Mouse (Mus musculus) brain, adult 2 months (tissue): ENCODE data around the gene Basp1.

ENCODE experiments used
- DNase-seq: peaks from one replicate; pipeline ENCODE4 v3.0.0; 2011; ENCODE audit warnings: low read depth, low spot score

Gene Basp1

GRCm38 (mm10) chr15:25416367-25416766 is 2.8 kb upstream of the Basp1 start:
- DNase-seq: peak; percentile 47

DNA sequence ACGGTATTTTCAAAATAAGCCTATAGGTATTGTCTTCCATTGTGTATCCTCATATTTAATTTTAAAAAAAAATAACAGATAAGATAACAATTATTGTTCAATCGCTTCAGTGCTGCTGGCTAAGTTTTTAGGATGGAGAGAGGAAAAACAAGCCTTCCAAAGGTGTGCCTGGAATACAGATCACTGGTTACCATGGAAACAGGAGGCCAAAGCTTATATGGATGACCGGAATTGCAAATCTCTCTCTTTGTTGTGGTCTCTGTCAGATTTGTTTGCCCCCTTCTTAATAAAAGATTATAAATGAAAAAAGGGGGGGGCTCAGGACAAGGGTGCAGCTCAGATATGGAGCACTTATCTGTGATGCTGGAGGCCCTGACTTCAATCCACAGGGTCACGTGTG is 2.4 kb upstream of the Basp1 start:
- peak; percentile 60 for DNase-seq

- DNase-seq: peak; percentile 96
These were observed 1.2 kb upstream of the Basp1 start for GRCm38 (mm10) chr15:25414747-25415119.

DNA sequence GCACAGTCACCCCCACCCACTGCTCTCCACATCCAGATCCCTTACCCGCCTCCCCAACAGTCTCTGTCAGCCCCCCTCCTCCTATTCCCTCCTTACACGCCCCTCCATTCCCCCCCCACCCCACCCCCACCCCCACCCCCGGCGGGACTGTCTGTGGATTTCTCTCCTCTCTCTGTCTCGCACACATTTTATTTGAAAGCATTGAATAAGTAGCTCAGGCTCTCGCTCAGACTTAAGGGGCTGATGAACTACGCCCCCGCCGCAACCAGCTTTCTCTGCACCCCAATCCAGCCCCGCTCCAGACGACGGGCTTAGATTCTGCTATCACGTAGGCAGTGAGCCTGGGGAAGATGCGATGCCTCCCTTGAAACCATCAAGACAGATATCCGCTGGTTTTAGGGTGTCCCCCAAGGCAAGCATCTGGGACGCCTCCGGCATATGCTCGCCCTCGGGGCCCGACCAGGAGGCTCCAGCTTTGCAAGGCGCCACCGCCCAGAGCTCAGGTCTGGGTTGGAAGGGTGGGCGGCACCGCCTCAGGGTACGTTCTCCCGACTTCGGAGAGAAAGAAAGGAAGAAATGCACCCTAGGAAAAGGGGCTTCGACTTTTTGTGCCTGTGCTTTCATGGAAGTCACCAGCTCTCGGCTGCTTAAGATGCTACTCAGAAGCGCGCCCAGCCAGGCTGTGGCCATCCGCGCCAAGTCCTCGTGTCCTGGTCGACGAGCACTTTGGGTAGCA is 615 bp upstream of the Basp1 start:
- peak; percentile 77 for DNase-seq

GRCm38 (mm10) chr15:25412761-25413261 is 753 bp downstream of the Basp1 start:
- peak; percentile 55 for DNase-seq

- peak; percentile 85 for DNase-seq
These were observed 1.4 kb downstream of the Basp1 start for GRCm38 (mm10) chr15:25412171-25412641.

DNA sequence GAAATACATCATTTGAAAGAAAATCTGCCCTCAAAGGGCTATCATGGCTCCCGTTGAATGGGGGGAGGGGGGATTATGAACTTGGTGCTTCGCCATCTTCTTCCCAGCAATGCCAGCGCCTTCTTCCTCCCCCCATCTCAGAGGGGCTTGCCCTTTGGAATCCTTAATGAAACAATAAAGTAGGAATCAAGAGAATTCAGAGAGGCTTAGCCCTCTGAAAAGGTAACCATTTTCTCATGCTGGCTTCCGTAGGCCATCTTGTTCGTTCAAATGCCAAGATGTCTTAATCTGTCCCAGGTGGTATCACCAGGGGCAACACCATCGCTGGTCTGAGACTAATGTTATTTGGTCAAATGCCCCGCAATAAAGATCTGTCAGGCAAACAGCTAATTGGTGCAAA is 2.1 kb downstream of the Basp1 start:
- no peak for DNase-seq

DNA sequence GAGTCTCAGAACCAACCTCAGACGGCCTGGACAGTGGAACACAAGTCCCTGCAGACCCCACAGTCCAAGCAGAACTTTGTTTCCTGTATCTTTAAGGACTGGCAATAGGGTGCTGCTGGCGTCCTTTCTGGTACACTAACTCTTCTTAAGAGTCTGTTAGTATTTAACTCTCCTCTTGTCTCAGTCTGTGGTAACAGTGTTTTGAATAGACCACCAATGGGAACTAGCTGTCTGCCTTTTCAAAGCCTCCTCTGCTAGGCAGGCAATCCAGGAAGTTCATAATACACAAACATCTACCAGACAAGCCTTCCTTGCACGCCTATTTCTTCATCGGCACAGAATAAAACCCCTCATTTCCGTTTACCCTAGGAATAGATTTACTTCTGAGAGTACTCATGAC is 7.6 kb downstream of the Basp1 start:
- DNase-seq: no peak

GRCm38 (mm10) chr15:25403879-25404278 is 9.7 kb downstream of the Basp1 start:
- no peak for DNase-seq

DNA sequence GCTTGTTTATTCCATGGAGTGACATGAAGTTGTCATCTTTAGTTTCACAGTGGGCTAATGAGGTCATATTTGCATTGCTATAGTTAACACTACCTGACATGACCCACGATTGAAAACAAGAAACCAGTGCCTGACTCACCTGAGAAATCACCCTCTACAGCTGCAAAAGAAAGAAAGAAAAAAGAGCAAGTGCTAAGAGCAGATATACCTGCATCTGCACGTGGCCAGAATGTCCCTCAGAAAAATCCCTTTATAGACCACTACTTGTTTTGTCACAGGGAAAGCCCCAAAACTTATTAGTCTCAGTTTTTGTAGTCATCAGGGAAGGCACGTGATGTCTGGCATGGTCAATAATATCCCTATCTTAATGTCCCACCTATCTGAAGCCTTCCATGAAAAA is 11.6 kb downstream of the Basp1 start:
- DNase-seq: no peak

- no peak for DNase-seq
These were observed 13.3 kb downstream of the Basp1 start for GRCm38 (mm10) chr15:25400276-25400675.

GRCm38 (mm10) chr15:25395912-25396590 is 17.5 kb downstream of the Basp1 start:
- no peak for DNase-seq

- DNase-seq: no peak
These were observed 21.0 kb downstream of the Basp1 start for GRCm38 (mm10) chr15:25392525-25393099.

DNA sequence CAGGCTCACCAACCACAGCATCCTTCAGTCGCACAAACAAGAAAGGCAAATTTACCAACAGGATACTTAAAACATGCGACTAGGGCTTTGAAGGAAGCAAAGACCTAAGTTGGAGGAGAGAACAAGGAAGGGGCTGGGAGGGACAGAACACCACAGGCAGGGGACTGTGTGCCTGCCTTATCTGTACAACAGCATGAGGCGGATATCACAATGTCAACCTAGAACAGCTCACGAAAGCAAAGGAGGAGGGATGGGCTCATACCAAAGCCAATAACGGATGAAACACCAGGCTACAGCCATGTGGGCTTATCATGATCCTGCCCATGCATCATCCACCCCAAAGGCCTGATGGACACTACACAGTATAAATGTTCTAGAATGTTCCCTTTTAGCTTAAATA is 22.4 kb downstream of the Basp1 start:
- DNase-seq: no peak

DNA sequence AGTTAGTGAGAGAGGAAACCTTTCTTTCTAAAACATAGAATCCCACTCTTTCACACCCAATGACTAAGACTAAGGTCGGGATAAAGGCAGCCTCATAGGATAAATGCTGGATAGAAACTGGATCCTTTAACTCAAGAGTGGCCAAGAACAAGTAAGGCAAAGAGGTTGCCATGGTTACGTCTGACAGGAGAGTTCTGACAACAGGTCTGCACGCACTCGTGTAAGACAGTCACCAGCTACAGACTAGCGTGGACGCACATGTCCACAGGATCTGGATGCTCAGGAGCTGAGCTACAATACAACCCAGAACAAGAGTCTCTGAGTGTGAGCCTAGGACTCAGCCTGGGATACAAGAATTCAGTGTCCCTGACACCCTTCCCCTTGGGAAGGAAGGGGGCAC is 26.0 kb downstream of the Basp1 start:
- DNase-seq: no peak

DNA sequence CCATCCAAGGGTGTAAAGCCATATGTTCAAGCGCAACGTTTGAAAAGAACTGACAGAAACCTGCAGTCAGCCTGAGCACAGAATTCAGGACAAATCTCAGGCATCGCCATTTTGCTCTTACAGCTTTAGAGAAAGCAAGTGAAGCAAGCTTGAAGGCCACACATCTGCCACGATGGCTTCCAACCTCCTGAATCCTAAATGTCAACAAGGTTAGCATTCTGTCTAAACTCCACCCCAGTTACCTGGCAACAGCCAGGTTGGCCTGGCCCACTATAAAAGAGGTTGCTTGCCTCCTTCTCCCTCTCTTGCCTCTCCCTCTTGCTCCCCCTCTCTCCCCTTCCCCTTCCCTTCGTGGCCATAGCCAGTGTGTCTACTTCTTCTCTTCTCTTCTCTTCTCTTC is 33.5 kb downstream of the Basp1 start:
- no peak for DNase-seq

DNA sequence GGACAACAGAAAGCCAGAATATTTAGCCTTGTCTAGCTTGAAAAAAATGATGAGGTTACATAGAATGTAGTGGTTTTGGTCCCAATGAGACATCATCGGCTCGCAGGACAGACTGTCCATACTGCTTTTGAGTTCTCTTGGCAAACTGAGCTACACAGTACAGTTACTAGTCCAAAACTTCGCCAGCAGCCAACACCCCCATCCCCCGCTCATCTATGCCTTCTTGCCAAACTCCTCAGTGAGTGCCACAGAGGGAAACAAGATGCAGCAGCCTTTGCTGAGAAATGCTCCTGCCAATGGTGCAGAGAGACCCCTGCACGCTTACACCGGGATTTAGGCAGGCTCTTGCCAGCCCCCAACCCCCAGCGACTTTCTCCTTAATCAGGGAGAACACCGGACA is 34.9 kb downstream of the Basp1 start:
- peak; percentile 65 for DNase-seq

DNA sequence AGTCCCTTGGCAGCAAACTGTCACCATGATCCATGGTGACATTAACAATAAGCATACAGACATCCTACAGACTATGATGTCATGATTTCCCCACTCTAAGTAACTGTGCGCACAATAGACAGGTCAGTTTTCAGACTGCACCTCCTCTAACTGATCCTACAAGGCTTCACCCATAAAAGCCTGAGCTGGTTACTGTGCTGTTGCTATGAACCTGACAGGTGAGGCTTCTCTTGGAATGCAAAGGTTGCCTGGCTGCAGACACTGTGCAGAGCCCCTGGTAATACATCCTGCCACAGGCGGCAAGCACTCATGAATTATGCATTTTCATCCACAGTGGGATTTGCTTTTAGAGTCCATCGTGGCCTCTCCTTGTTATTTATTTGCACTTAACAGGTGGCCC is 36.6 kb downstream of the Basp1 start:
- no peak for DNase-seq

DNA sequence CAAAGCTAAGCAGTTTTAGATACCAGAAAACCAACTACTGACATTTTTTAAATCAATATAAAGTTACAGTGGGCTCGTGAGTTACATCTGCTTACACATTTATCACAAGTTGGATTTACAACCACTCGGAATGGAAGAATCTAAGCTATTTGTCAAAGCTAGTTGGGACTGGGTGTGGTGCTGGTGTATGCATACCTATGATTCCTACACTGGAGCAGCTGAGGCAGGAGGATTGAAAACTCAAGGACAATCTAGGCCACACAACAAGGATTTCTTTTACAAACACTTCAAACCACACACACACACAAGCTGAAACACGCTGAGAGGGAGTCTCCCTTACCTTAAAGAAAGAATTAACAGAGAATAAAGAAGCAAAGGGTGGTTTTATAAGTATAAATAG is 40.1 kb downstream of the Basp1 start:
- DNase-seq: no peak

GRCm38 (mm10) chr15:25369522-25369921 is 44.0 kb downstream of the Basp1 start:
- peak; percentile 67 for DNase-seq

DNA sequence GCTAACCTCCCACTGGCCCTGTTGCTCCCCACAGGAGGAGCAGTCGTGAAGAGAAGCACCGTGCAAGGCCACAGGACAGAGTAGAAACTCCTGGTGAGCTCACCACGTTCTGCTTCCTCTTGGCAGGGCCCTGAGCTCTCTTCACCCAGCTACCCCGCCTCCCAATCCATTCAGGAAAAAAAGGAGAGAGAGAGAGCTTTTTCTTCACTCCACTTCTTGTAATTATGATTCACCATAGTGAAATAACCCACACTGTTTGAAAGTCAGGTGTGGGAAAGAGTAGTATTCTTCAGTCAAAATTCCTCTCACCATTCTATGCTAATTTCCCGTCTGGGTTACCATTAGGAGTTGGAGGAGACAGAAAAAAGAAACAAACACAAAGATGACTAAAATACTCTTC is 48.1 kb downstream of the Basp1 start:
- peak; percentile 60 for DNase-seq

DNA sequence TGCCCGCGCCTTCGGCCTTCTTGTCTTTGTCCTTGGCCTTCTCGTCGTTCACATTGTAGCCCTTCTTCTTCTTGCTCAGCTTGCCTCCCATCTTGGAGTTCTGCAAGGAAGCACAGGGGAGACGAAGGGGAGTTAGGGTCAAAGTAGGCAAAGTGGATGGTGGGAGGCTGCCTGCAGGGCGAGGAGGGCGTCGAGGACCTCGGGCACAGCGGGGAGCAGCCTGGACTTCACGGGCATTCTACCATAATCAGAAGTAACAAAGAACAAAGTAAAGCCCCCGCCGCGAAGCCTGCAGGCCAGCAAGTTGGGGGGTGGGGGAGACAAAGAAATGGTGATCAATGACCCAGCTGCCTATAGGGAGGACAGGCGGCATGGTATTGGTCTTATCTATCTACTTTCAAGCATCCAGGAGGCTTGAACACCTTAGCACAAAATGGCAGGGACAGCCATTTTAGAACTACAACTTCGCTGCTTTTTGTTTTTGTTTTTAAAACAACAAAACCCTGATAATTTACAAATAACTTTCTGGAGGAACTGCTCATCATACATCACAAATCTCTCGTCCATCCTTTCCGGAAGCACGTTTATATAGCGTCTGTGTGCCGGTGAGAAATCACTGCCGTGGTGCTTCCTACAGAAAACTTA is 48.6 kb downstream of the Basp1 start:
- no peak for DNase-seq
